Mouse (Mus musculus) CH12.LX (cell line): ENCODE measurements around the gene Btbd16. TPM values are rescaled to one million over a fixed set of nuclear protein-coding genes. Genes with fewer than 3 reads are reported as not detected.

Experiments
- DNase-seq: peaks from one replicate; pipeline ENCODE4 v3.0.0-alpha.2; 2013; ENCODE audit errors: extremely low read depth
- H3K27ac ChIP-seq: 2 replicates; pipeline ENCODE4 v1.5.1; 2012; ENCODE audit warnings: low read depth, mild to moderate bottlenecking, control low read depth, moderate library complexity; ENCODE audit not compliant: insufficient read depth
- H3K27me3 ChIP-seq: replicated peaks from 2 replicates; pipeline ENCODE3; 2012; ENCODE audit warnings: inconsistent platforms
- H3K36me3 ChIP-seq, 2 experiments: replicated peaks in 1 of 2; 2 replicates each; pipeline versions ENCODE3 to v1.6.1; 2012; ENCODE audit warnings: inconsistent platforms in 1 of 2, low read length in 1 of 2, mild to moderate bottlenecking in 1 of 2, mixed read lengths in 1 of 2, moderate library complexity in 1 of 2; ENCODE audit not compliant: control insufficient read depth in 1 of 2, insufficient read depth in 1 of 2
- H3K4me1 ChIP-seq, 2 experiments: 2 replicates each; pipeline ENCODE4 v1.6.1; 2012; ENCODE audit warnings: inconsistent platforms in 1 of 2, moderate library complexity in 1 of 2; ENCODE audit not compliant: insufficient read depth in 2 of 2, control insufficient read depth in 1 of 2
- H3K4me2 ChIP-seq: 2 replicates; pipeline ENCODE4 v1.6.1; 2012; ENCODE audit warnings: low read depth, mild to moderate bottlenecking, control low read depth; ENCODE audit not compliant: poor library complexity, insufficient read depth, severe bottlenecking
- H3K4me3 ChIP-seq, 3 experiments: fragments of 150-350 bp in 1 of 3; sonication (generic) in 1 of 3; replicated peaks in 1 of 3; 2 replicates each; pipeline versions ENCODE3 to v1.5.1; 2011 to 2012; ENCODE audit warnings: low read depth in 2 of 3, low read length in 2 of 3, mild to moderate bottlenecking in 2 of 3, moderate library complexity in 2 of 3, control low read depth in 1 of 3, improper control_type of control experiment in 1 of 3, inconsistent platforms in 1 of 3, mixed read lengths in 1 of 3; ENCODE audit not compliant: poor library complexity in 1 of 3
- H3K79me2 ChIP-seq: replicated peaks from 2 replicates; pipeline ENCODE4 v1.6.1; 2012; ENCODE audit warnings: mild to moderate bottlenecking, moderate library complexity; ENCODE audit not compliant: control insufficient read depth, poor library complexity, insufficient read depth, severe bottlenecking; ENCODE audit errors: extremely low read depth
- H3K9ac ChIP-seq: 2 replicates; pipeline ENCODE4 v1.6.1; 2012; ENCODE audit warnings: low read depth, mild to moderate bottlenecking, control low read depth, moderate library complexity; ENCODE audit not compliant: insufficient read depth
- H3K9me3 ChIP-seq: replicated peaks from 2 replicates; pipeline ENCODE3; 2012; ENCODE audit warnings: low read length, inconsistent platforms, mixed read lengths
- BHLHE40 ChIP-seq: IDR thresholded peaks from 2 replicates; pipeline ENCODE4 v1.6.1; 2011; ENCODE audit warnings: mild to moderate bottlenecking, low read depth, low read length, improper control_type of control experiment
- CTCF ChIP-seq, 2 experiments: IDR thresholded peaks in 1 of 2; conservative IDR thresholded peaks in 1 of 2; 2 replicates each; pipeline ENCODE4 v1.5.1; 2011 to 2012; ENCODE audit warnings: low read depth in 2 of 2, low read length in 2 of 2, improper control_type of control experiment in 1 of 2, inconsistent platforms in 1 of 2, mild to moderate bottlenecking in 1 of 2, moderate library complexity in 1 of 2
- ETS1 ChIP-seq: conservative IDR thresholded peaks from 2 replicates; pipeline ENCODE4 v1.6.1; 2012; ENCODE audit warnings: low read depth, mild to moderate bottlenecking, inconsistent platforms, low read length, improper control_type of control experiment, moderate library complexity
- HCFC1 ChIP-seq: IDR thresholded peaks from 2 replicates; pipeline ENCODE4 v1.6.1; 2012; ENCODE audit warnings: low read depth, mild to moderate bottlenecking, inconsistent platforms, low read length, improper control_type of control experiment
- IRF4 ChIP-seq: IDR thresholded peaks from 2 replicates; pipeline ENCODE4 v1.6.1; 2014; ENCODE audit warnings: low read depth, mild to moderate bottlenecking, inconsistent platforms, low read length, improper control_type of control experiment
- KAT2A ChIP-seq: IDR thresholded peaks from 2 replicates; pipeline ENCODE4 v1.6.1; 2012; ENCODE audit warnings: low read length, improper control_type of control experiment, inconsistent platforms; ENCODE audit not compliant: insufficient replicate concordance
- MAZ ChIP-seq: IDR thresholded peaks from 2 replicates; pipeline ENCODE4 v1.6.1; 2012; ENCODE audit warnings: low read depth, mild to moderate bottlenecking, inconsistent platforms, low read length, improper control_type of control experiment, moderate library complexity
- MEF2A ChIP-seq: IDR thresholded peaks from 2 replicates; pipeline ENCODE4 v1.6.1; 2014; ENCODE audit warnings: low read depth, mild to moderate bottlenecking, inconsistent platforms, low read length, improper control_type of control experiment, borderline replicate concordance
- MXI1 ChIP-seq: IDR thresholded peaks from 2 replicates; pipeline ENCODE4 v1.6.1; 2011; ENCODE audit warnings: mild to moderate bottlenecking, low read depth, low read length, improper control_type of control experiment
- NELFE ChIP-seq: IDR thresholded peaks from 2 replicates; pipeline ENCODE4 v1.6.1; 2011; ENCODE audit warnings: low read depth, low read length, improper control_type of control experiment
- NRF1 ChIP-seq: IDR thresholded peaks from 2 replicates; pipeline ENCODE4 v1.6.1; 2014; ENCODE audit warnings: low read depth, mild to moderate bottlenecking, inconsistent platforms, low read length, improper control_type of control experiment, moderate library complexity
- POLR2A ChIP-seq: IDR thresholded peaks from 2 replicates; pipeline ENCODE4 v1.6.1; 2011; ENCODE audit warnings: low read depth, mild to moderate bottlenecking, improper control_type of control experiment, low read length
- POLR2AphosphoS2 ChIP-seq: IDR thresholded peaks from 2 replicates; pipeline ENCODE4 v1.6.1; 2011; ENCODE audit warnings: low read depth, low read length, improper control_type of control experiment
- USF2 ChIP-seq: conservative IDR thresholded peaks from 2 replicates; pipeline ENCODE4 v1.6.1; 2011; ENCODE audit warnings: low read depth, low read length, improper control_type of control experiment
- ZKSCAN1 ChIP-seq: IDR thresholded peaks from 2 replicates; pipeline ENCODE4 v1.6.1; 2012; ENCODE audit warnings: low read depth, inconsistent platforms, low read length, improper control_type of control experiment, borderline replicate concordance
- ZNF384 ChIP-seq: IDR thresholded peaks from 2 replicates; pipeline ENCODE4 v1.6.1; 2012; ENCODE audit warnings: low read depth, low read length, improper control_type of control experiment, inconsistent platforms
- dilution Hi-C: fragments of 300-500 bp; cut with MboI; formaldehyde crosslinking; loops from 2 replicates; pipeline ENCODE4 v1.14.3; 2020; ENCODE audit warnings: low sequenced_read_pairs; ENCODE audit not compliant: extremely low pct_unique_long_range_greater_than_20kb, extremely low pct_ligation_motif_present
- in situ Hi-C: fragments of 300-500 bp; cut with MboI; formaldehyde crosslinking; loops from 3 replicates; pipeline ENCODE4 v1.14.3; 2019; ENCODE audit warnings: low sequenced_read_pairs, low pct_ligation_motif_present, low pct_unique_long_range_greater_than_20kb, mixed read lengths
- polyA plus RNA-seq: library from polyadenylated mRNA; unstranded; fragments of >175 nt; gene quantifications from 2 replicates; pipeline ENCODE4 v1.2.1, GENCODE M21; 2012; ENCODE audit warnings: low read depth; ENCODE audit not compliant: insufficient read length
- total RNA-seq, 2 experiments: library from RNA; depleted of rRNA; stranded (reverse); fragments of 300-350 nt in 1 of 2; fragments of >200 nt in 1 of 2; gene quantifications; 2 replicates each; pipeline ENCODE4 v1.2.3; 2012 to 2014

Gene Btbd16
- total and polyA plus RNA-seq, 3 experiments: not detected

- Histone ChIP-seq H3K27ac (no peak overlapping the region), H3K79me2 (no peaks in the 10 kb centered on the region), H3K36me3 (no peaks in the 10 kb centered on the region), H3K4me1 (peaks cover 5 to 29% of the 10 kb centered on the region in 2 experiments), H3K4me3 (no peak overlapping the region), H3K4me2 (no peak overlapping the region), H3K27me3 (peaks cover 66% of the 10 kb centered on the region), H3K9ac (no peak overlapping the region), H3K9me3 (peaks cover 3% of the 10 kb centered on the region)
- TF ChIP-seq NELFE: no peak
- TF ChIP-seq MAZ: no peak
- no peak for TF ChIP-seq IRF4
- TF ChIP-seq ZNF384: no peak
- TF ChIP-seq NRF1: no peak
- no peak for TF ChIP-seq USF2
- TF ChIP-seq MEF2A: no peak
- TF ChIP-seq POLR2A: no peak
- no peak for TF ChIP-seq ZKSCAN1
- no peak for TF ChIP-seq HCFC1
- no peak for TF ChIP-seq CTCF (conservative IDR thresholded peaks at IDR 0.05 in 1 of 2, IDR thresholded peaks at IDR 0.05 in 1 of 2; ENCODE audit: low read depth in 2 of 2, low read length in 2 of 2)
- TF ChIP-seq BHLHE40: no peak
- no peak for TF ChIP-seq MXI1
- no peak for TF ChIP-seq ETS1
- DNase-seq: no peak
- in situ Hi-C loops (no loop called here), dilution Hi-C loops (no loop called here)
Measured at GRCm38 (mm10) chr7:130831586-130831985, 57.7 kb downstream of the Btbd16 start.

DNA sequence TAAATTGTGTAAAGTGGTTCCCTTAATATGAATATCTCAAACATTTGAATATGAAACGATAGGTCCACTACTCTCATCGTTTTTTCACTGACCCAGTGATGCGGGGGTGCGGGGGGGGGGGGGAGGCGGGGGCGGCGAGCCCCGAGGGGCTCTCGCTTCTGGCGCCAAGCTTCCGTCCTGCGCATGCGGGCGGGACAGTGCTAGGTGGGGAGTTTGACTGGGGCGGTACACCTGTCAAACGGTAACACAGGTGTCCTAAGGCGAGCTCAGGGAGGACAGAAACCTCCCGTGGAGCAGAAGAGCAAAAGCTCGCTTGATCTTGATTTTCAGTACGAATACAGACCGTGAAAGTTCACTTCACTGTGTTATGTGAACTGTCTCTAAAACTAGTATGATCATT is 60.4 kb downstream of the Btbd16 start:
- peak; percentile 92 for DNase-seq
- in situ Hi-C loops (no loop called here), dilution Hi-C loops (no loop called here)
- Histone ChIP-seq H3K4me2 (no peak overlapping the region), H3K27me3 (peaks cover 79% of the 10 kb centered on the region), H3K4me1 (peaks cover 0 to 8% of the 10 kb centered on the region in 2 experiments; a peak in 3 of 4 replicates), H3K9ac (no peak overlapping the region), H3K27ac (no peak overlapping the region), H3K4me3 (no peak overlapping the region), H3K9me3 (no peaks in the 10 kb centered on the region), H3K36me3 (no peaks in the 10 kb centered on the region), H3K79me2 (no peaks in the 10 kb centered on the region)
- TF ChIP-seq MXI1: no peak
- TF ChIP-seq POLR2AphosphoS2: no peak
- no peak for TF ChIP-seq KAT2A
- TF ChIP-seq NELFE: no peak
